Mouse (Mus musculus): ENCODE measurements around the gene Mrm1.

Mrm1 gene

DNA sequence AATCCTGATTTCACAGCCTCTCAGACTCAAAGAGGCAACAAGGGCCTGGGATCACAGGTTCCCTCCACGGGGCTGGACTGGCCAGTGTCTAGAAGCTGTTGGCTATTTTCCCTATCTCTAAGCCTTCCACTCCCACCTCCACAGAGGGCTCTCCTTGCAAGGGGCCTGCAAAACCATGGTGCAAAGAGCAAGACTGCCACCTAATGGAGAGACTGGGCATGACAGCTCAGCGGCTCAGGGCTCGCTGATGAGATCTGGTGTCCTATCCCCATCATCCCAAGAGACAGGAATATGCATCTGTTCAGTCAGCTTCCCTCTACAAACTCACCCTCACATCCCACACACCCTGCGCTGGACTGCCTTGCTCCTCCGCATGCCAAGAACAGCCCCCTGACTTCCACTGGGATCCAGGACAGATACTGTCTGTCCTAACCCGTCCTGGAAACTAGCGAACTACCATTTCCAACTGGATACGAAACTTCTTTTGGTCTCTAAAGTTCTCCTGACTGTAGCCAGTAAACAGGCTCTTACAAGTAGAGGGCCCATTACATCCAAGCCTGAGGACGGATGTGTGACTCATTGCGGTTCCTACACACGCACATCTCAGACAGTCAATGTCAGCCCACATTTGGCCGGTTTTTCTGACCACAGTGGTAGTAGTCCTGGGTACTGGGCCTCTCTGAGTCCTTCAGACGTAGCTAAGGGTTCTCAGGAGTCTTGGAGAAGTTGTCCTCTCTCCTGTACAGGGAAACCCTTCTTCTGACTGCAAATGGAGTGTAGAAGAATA, 5.4 kb downstream of the Mrm1 start:
- DNase-seq (ENCODE audit: low spot score in 2 of 2): peak; percentile 69 to 79

- DNase-seq (ENCODE audit: low spot score in 2 of 2): no peak
Measured at GRCm38 (mm10) chr11:84804373-84804772, 14.9 kb downstream of the Mrm1 start.

DNA sequence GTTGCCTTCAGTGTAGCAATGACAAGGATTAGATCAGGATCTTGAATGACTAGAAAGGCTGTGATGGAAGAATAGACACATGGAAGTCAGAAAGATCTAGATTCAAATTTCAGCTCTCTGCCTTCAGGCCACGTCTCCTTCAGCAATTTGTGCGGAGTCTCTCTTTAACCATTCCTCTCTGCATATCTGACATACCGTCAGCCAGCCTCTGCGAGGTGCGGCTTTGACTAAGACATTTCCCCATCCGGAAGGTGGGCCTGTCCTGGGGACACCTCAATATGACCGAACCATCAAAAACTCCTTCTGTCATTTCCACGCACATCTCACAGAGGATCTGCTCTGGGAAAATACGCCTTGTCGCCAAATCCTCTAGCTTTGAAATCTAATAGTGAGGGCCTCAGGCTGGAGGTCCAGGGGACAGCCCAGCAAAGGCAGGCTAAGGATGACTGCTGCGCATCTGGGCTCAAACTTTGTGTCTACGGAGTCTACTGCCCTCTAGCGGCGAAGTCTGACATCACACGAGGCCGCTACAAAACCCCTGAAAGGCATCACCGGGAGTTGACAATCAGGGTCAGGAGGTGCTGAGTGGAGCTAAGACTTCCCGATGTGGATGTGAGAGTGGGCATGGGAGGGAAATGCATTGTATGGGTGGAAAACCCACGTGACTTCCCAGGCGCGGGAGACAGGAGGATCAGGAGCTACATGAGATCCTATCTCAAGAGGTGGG, 21.5 kb downstream of the Mrm1 start:
- peak; percentile 59 to 74 for DNase-seq (ENCODE audit: low spot score in 2 of 2)

DNA sequence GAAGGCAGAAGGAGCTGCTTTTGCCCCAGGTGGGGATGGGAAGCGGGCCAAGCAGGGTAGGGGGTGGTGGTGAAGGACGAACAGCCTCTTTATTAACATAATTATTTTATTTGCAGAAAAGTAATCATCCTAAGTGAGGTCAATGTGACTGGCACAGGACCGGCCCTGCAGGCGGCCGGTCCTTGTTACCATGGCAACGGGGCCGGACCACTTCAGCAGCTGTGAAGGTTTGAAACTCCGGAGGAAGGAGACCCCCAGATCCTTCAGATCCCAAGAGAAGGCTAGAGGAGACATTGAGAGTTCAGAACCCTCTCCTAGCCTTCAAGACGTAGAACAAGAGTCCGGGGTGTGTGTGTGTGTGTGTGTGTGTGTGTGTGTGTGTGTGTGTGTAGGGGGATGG, 22.3 kb downstream of the Mrm1 start:
- no peak for DNase-seq (ENCODE audit: low spot score in 2 of 2)

- peak; percentile 89 to 92 for DNase-seq (ENCODE audit: low spot score in 2 of 2)
Measured at GRCm38 (mm10) chr11:84794496-84795113, 24.7 kb downstream of the Mrm1 start.

DNA sequence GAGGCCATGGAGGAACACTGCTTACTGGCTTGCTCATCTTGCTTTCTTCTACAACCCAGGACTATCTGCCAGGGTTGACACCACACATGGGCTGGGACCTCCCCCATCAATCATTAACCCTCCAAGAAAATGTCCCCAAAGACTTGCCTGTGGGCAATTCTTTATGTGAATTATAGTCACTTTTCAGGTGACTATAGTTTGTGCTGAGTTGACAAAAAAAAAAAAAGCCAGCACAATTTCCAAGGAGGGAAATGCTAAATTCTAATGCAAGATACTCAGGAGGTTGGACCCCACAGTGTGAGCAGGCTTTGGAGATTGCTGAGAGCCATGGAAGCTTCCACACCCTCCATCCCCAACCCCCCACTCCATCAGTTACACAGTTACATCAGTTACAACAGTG, 25.8 kb downstream of the Mrm1 start:
- no peak for DNase-seq (ENCODE audit: low spot score in 2 of 2)

- DNase-seq (ENCODE audit: low spot score in 2 of 2): no peak
Measured at GRCm38 (mm10) chr11:84790383-84790782, 28.9 kb downstream of the Mrm1 start.

GRCm38 (mm10) chr11:84780143-84780870, 39.0 kb downstream of the Mrm1 start:
- peak in 1 of 2 experiments; percentile 40 for DNase-seq (ENCODE audit: low spot score in 2 of 2)

DNA sequence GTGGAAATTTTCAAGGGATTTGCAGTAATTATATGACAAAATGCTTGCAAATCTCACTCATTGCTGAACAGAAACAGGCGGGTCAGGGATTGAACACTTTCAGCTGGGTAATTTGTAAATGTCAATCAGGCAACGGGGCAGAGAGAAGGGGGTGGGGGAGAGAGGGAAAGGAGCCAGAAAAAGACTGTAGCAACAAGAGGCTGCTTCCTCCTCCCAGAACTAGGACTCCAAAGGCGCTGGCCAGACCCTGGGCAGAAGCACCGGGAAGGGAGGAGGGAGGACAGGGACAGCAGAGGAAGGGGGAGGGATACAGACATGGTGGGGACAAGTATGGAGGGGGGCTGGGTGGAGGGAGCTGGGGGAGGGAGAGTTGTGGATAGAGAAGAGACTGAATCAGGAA, 43.8 kb downstream of the Mrm1 start:
- DNase-seq (ENCODE audit: low spot score in 2 of 2): no peak

DNA sequence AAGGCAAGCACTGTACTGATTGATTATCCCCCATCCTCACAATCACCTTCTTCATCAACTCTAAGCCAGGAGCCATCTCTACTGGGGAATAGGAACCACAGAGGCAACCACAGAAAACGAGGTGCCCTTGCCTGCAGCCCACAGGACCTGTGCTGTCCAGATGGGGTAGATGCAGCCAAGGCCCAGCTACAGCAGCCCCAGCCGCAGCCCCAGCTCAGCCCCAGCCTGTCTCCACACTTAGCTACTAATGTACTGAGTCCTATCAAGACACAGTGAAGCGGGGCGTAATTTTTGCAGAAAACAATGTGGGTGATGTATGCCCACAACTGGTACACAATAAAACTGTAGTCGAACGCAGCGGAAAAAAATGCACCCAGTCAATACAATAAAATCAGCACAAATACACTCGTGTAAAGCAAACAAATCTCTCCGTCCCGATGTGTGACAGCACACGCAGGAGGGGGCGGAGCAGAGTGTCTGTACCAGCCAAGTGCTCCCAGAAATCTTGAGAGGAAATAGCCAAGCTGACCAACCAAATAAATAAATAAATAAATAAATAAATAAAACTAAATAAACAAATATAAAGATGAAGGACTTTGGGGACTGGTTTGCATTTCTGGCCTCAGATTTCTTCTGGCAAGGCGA, 44.3 kb downstream of the Mrm1 start:
- DNase-seq (ENCODE audit: low spot score in 2 of 2): no peak

- DNase-seq (ENCODE audit: low spot score in 2 of 2): no peak
Measured at GRCm38 (mm10) chr11:84767898-84768297, 51.4 kb downstream of the Mrm1 start.

GRCm38 (mm10) chr11:84765125-84765524, 54.2 kb downstream of the Mrm1 start:
- DNase-seq (ENCODE audit: low spot score in 2 of 2): no peak

GRCm38 (mm10) chr11:84764527-84764961, 54.8 kb downstream of the Mrm1 start:
- peak in 1 of 2 experiments; percentile 35 for DNase-seq (ENCODE audit: low spot score in 2 of 2)

GRCm38 (mm10) chr11:84764116-84764515, 55.2 kb downstream of the Mrm1 start:
- DNase-seq (ENCODE audit: low spot score in 2 of 2): no peak
